Mouse (Mus musculus): ENCODE data around the gene Sntg2.

GRCm38 (mm10) chr12:30264206-30264605, 109.0 kb downstream of the Sntg2 start:
- no peak for TF ChIP-seq CTCF (IDR thresholded peaks at IDR 0.05; ENCODE audit: borderline replicate concordance, insufficient read depth, low read length)
- TF ChIP-seq POLR2A (IDR thresholded peaks at IDR 0.05; ENCODE audit: low read depth, low read length), result no peak

Data from embryonic fibroblast, embryonic 13.5 days (primary cell).